Mouse (Mus musculus) gastrocnemius, postnatal 10 days (tissue): ENCODE data around the gene Cd52. TPM values are rescaled to one million over a fixed set of nuclear protein-coding genes. Genes with fewer than 3 reads are reported as not detected.
A peak's percentile ranks its signal among the peaks of the same experiment; 100 is the strongest.

ENCODE experiments used
- DNase-seq: peaks from one replicate; pipeline ENCODE4 v3.0.0; 2021; ENCODE audit warnings: mixed read lengths
- total RNA-seq, 2 experiments: library from RNA; stranded (reverse); gene quantifications; 2 replicates each; pipeline ENCODE4 v1.2.3; 2021

Gene Cd52
- total RNA-seq, 2 experiments from 2014 or later: 0.70 to 2.1 TPM

- peak; percentile 69 for DNase-seq
Observed at GRCm38 (mm10) chr4:134052560-134052959, 42.3 kb downstream of the Cd52 start.

DNA sequence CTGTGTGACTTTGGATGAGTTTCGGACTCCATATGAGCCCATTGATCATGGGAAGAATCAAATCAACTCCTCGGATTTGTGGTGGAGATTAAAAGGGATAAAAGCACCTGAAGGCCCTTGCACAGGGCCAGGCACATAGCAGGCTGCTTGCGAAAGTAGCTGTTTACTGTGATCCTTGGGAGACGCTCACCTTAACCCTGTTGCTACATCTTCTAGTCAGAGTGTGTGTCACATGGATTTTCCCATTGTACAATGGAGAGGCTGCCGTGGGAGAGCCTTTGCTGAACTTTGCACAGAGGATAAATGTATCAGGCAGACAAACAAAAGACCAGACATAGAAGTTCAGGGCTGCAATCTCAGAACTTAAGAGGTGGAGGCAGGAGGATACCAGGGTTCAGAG, 43.0 kb downstream of the Cd52 start:
- no peak for DNase-seq

DNA sequence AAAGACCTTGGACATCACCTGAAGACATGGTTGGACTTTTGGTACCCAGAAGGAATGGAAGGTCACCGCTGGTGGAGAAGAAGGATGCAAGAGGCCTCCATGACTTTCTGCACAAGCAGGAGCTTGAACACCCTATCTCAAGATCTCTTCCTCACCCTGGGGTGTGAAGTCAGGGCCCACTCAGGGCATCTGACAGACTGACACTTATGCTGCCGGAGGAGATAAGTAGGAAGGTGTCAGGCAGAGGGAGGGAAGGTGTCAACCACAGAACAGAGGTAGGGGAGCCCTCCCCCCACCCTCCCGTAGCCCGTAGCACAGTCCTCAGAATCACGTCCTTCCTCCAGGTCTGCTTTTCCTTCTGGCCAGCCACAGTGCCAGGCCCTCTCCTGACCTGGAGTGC, 47.2 kb downstream of the Cd52 start:
- no peak for DNase-seq

DNA sequence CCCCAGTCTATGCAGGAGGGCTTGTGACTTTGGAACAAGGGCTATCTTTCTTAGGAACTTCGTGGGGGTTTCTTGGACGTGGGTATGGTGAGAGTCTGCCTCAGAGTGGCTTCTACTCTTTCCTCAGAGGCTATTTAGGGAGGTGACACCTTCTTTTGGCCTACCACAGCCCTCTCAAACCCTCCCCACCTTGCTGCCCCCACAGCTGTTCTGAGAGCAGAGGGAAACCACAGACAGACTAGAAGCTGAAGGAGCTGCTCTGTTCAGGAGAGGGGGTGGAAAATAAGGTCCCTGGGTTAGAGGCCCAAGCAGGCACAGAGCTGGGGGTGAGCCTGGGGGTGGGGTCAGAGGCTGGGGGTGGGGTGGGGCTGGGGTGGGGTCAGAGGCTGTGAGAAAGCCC, 51.8 kb downstream of the Cd52 start:
- DNase-seq: no peak

DNA sequence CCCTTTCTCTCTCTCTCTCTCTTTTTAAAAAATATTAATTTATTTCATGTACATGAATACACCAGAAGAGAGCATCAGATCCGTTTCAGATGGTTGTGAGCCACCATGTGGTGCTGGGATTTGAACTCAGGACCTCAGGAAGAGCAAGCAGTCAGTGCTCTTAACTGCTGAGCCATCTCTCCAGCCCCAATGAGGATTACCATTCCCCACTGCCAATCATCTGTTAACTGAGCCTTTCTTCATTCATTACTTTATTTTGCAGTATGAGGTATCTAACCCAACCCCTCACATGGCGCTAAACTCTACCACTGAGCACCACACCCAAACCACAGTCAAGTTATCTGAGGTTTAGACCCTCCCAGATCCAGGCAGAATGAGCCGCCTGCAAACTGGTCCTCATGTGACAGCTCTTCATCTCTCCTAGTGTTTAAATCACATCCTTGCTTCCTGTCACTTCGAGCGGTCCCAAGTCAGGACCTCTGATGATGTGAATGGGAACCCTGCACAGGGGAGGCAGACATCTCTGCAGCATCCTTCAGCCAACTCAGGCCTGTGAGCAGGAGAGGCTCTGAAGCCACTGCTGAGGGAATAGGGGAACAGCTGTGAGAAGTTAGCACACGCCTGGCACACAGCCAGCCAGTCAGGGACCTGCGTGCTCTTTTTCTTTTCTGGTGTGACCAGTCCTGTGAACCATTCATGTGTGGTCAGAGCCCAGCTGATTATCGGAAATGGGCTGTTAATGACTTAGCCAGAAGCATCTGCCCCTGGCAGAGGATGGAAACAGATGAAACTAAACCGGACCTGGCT, 53.4 kb downstream of the Cd52 start:
- peak; percentile 56 for DNase-seq

DNA sequence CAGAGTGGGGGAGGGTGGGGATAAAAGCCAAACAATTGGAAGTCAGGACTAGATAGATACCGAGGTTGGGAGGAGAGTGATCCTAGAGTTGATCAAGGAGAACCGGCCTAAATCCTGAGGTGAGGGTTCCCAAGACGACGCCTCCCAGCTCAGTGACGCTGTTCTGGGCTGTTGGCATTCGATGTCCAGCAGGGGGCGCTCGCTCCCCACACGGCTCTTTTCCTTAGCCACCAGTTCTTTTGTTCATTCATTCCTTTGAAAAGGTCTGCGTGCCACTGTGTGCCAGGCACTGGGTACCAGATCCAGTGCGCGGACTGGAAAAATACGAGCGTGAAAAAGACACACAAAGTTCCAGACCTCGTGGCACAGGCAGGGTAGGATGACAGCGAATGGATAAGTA, 58.9 kb downstream of the Cd52 start:
- peak; percentile 84 for DNase-seq

Other genes starting within 250 kb of the Cd52 start
- gene Rps6ka1, start 207.3 kb downstream of the Cd52 start, total RNA-seq: 1 to 10 TPM; 7.2 to 8.1 TPM
- gene Hmgn2, start 126.4 kb downstream of the Cd52 start, total RNA-seq: 100 to 1,000 TPM; 225 to 257 TPM
- 10 to 100 TPM; 16.7 to 17.5 TPM for gene Dhdds, start 94.2 kb downstream of the Cd52 start, total RNA-seq
- 1 to 10 TPM; 1.7 to 2.8 TPM for gene Lin28a, start 76.2 kb downstream of the Cd52 start, total RNA-seq
- gene Zfp683, start 41.2 kb downstream of the Cd52 start, total RNA-seq: not detected
- not detected for gene Crybg2, start 34.3 kb downstream of the Cd52 start, total RNA-seq
- 1 to 10 TPM in 1 of 2 experiments, under 1 TPM in 1; 0.73 to 1.7 TPM for gene Ubxn11, start 7.5 kb upstream of the Cd52 start, total RNA-seq
- 10 to 100 TPM; 44.9 to 59.6 TPM for gene Sh3bgrl3, start 33.7 kb upstream of the Cd52 start, total RNA-seq
- 10 to 100 TPM; 50.5 to 55.0 TPM for gene Cep85, start 92.0 kb upstream of the Cd52 start, total RNA-seq
- not detected for gene Gm7534, start 107.9 kb upstream of the Cd52 start, total RNA-seq
- gene Catsper4, start 132.3 kb upstream of the Cd52 start, total RNA-seq: 1 to 10 TPM in 1 of 2 experiments, not detected in 1; 1.1 TPM
- 1 to 10 TPM; 3.3 to 5.2 TPM for gene Cnksr1, start 143.3 kb upstream of the Cd52 start, total RNA-seq
- not detected for gene E130218I03Rik, start 148.6 kb upstream of the Cd52 start, total RNA-seq
- gene Zfp593, start 150.5 kb upstream of the Cd52 start, total RNA-seq: 1 to 10 TPM; 3.4 to 4.3 TPM
- not detected for gene Gm30191, start 151.9 kb upstream of the Cd52 start, total RNA-seq
- 1 to 10 TPM; 5.1 to 6.0 TPM for gene Grrp1, start 159.0 kb upstream of the Cd52 start, total RNA-seq
- 1 to 10 TPM; 5.8 to 8.4 TPM for gene Pdik1l, start 192.8 kb upstream of the Cd52 start, total RNA-seq
- 100 to 1,000 TPM in 1 of 2 experiments, 10 to 100 TPM in 1; 78.5 to 107 TPM for gene Trim63, start 220.0 kb upstream of the Cd52 start, total RNA-seq
- gene Slc30a2, start 248.1 kb upstream of the Cd52 start, total RNA-seq: under 1 TPM; 0.29 to 0.66 TPM